Mouse (Mus musculus) embryo, embryonic 11.5 days (tissue): Measurements from ENCODE around the gene Mfap4.

Experiments used
- DNase-seq: peaks from one replicate; pipeline ENCODE4 v3.0.0-alpha.2; 2012; ENCODE audit warnings: low read depth, low spot score

Gene Mfap4

GRCm38 (mm10) chr11:61514953-61515352 is 29.7 kb downstream of the Mfap4 start:
- peak; percentile 29 for DNase-seq

- DNase-seq, result no peak
These were observed 32.7 kb downstream of the Mfap4 start for GRCm38 (mm10) chr11:61517971-61518370.

- no peak for DNase-seq
These were observed 33.6 kb downstream of the Mfap4 start for GRCm38 (mm10) chr11:61518871-61519270.

GRCm38 (mm10) chr11:61519484-61520107 is 34.4 kb downstream of the Mfap4 start:
- no peak for DNase-seq

- no peak for DNase-seq
These were observed 41.6 kb downstream of the Mfap4 start for GRCm38 (mm10) chr11:61526872-61527271.

DNA sequence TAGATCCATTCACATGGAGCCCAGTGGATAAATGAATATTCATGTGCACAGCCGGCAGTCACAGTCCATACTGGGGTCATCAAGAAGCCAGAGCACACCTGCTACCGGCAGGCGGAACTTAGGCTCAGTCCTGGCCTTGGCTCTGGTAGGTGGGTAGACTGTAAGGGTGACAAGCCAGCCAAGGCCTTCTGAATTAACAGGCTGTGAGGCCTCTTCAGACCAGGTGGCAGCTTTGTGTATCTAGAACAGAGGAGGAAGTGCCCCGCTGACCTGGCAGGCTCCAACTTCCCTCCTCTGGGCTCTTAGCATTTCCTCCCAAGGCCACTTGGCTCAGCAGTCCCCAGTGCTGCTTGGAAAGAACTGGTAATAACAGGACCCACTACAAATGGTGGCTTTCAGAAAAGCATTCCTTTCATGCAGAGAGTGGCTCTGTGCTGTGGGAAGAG is 44.1 kb downstream of the Mfap4 start:
- DNase-seq, result no peak

DNA sequence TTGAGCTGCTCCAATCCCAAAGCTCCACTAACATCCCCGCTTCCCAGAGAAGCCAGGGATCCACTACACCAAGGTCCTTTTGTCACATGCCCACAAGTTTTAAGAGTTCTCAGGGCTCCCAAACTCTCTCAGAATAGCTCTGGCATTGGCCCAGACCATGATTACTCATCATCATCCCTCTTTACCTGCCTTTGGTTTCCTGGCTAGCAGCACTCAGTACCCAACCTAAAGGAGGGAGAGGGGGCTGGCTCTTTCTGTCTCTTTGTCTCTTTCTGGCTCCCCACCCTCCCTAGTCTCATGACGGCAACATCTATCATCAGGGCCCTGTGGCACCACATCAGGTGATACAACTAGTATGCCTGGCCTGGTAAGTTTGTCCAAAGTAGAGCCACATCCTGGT is 47.6 kb downstream of the Mfap4 start:
- DNase-seq, result no peak

GRCm38 (mm10) chr11:61533571-61533970 is 48.3 kb downstream of the Mfap4 start:
- no peak for DNase-seq

GRCm38 (mm10) chr11:61535530-61535929 is 50.3 kb downstream of the Mfap4 start:
- no peak for DNase-seq

- no peak for DNase-seq
These were observed 51.7 kb downstream of the Mfap4 start for GRCm38 (mm10) chr11:61536952-61537351.

DNA sequence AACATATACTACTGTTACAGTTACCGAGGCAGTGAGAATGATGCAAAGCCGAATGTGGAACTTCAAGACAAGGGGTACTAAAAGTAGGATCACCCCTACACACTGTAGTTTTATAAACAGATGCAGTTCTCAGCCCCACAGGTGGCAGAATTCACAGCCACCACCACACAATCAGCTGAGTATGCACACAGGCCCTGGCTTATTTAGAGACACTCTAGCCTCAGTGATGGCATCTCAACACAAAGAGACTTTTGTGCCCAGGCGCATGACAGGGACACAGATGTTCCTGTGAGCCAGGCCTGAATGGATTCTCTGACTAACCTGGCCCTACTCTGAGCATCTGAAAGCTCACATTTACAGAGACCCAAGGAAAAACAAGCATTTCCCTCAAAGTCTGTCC is 52.1 kb downstream of the Mfap4 start:
- no peak for DNase-seq
